Mouse (Mus musculus) lung, postnatal 0 days (tissue): Measurements from ENCODE around the gene Vmn1r54. TPM values are rescaled to one million over a fixed set of nuclear protein-coding genes. Genes with fewer than 3 reads are reported as not detected.
"Not testable (repeated sequence)": the region's sequence is repeated elsewhere in the genome, so short reads cannot be mapped to it uniquely, and the experiment has no call there.

ENCODE experiments used
- ATAC-seq: fragments of 200-750 bp; cut with Nextera tagmentation; 2 replicates; pipeline ENCODE4 v1.8.0; 2017; ENCODE audit warnings: moderate library complexity
- DNase-seq: peaks from one replicate; pipeline ENCODE4 v3.0.0-alpha.2; 2016; ENCODE audit warnings: low spot score
- H3K27ac ChIP-seq: fragments of 300-500 bp; sonication (generic); 2 replicates; pipeline ENCODE4 v1.5.1; 2014; ENCODE audit warnings: antibody characterized with exemption, mild to moderate bottlenecking, low read length, mixed read lengths
- H3K27me3 ChIP-seq: fragments of 300-500 bp; sonication (generic); replicated peaks from 2 replicates; pipeline ENCODE4 v1.6.1; 2014; ENCODE audit warnings: low read length, mixed read lengths; ENCODE audit not compliant: insufficient read depth
- H3K36me3 ChIP-seq: fragments of 300-500 bp; sonication (generic); 2 replicates; pipeline ENCODE4 v1.6.1; 2014; ENCODE audit warnings: low read length, mixed read lengths; ENCODE audit not compliant: insufficient read depth
- H3K4me1 ChIP-seq: fragments of 300-500 bp; sonication (generic); 2 replicates; pipeline ENCODE4 v1.6.1; 2014; ENCODE audit warnings: antibody characterized with exemption, low read depth, low read length, mixed read lengths; ENCODE audit not compliant: insufficient read depth
- H3K4me2 ChIP-seq: fragments of 300-500 bp; sonication (generic); replicated peaks from 2 replicates; pipeline ENCODE4 v1.6.1; 2014; ENCODE audit warnings: low read depth, mild to moderate bottlenecking, low read length, moderate library complexity, mixed read lengths
- H3K4me3 ChIP-seq: fragments of 300-500 bp; sonication (generic); 2 replicates; pipeline ENCODE4 v1.5.1; 2014; ENCODE audit warnings: low read depth, low read length
- H3K9ac ChIP-seq: fragments of 300-500 bp; sonication (generic); replicated peaks from 2 replicates; pipeline ENCODE4 v1.6.1; 2014; ENCODE audit warnings: low read depth, mild to moderate bottlenecking
- H3K9me3 ChIP-seq: fragments of 300-500 bp; sonication (generic); 2 replicates; pipeline ENCODE4 v1.6.1; 2016; ENCODE audit warnings: low read length, mixed read lengths
- CTCF ChIP-seq: IDR thresholded peaks from 2 replicates; pipeline ENCODE4 v1.5.1; 2016; ENCODE audit warnings: antibody characterized with exemption, mild to moderate bottlenecking
- EP300 ChIP-seq: IDR thresholded peaks from 2 replicates; pipeline ENCODE4 v1.6.1; 2016; ENCODE audit warnings: antibody characterized with exemption, mild to moderate bottlenecking, control low read depth
- WGBS: fragments of 180-500 bp; shearing (Covaris S2); extraction: QIAGEN DNeasy Blood & Tissue Kit; methylation state at CpG from one replicate; pipeline ENCODE4 v1.1.7; 2014; 5-methylcytosine and 5-hydroxymethylcytosine counted together
- polyA plus RNA-seq: library from polyadenylated mRNA; unstranded; fragments of >200 nt; fragmentation: Nextera tagmentation; extraction: Ambion mirVana; gene quantifications from 2 replicates; pipeline ENCODE4 v1.2.1, GENCODE M21; 2015

The Vmn1r54 gene
- not detected in 2 replicates for polyA plus RNA-seq

- Histone ChIP-seq H3K9me3 (no peaks in the 10 kb centered on the region), H3K4me1 (no peaks in the 10 kb centered on the region), H3K27ac (no peak within 1 kb of the TSS), H3K27me3 (no peaks in the 10 kb centered on the region), H3K4me2 (no peak within 1 kb of the TSS), H3K36me3 (no peaks in the 10 kb centered on the region), H3K4me3 (no peak within 1 kb of the TSS), H3K9ac (no peak within 1 kb of the TSS)
- WGBS: 64% methylated on average over 1 of the region's 1 CpGs
- ATAC-seq: no peak
- DNase-seq: no peak
- TF ChIP-seq CTCF (no peak), EP300 (no peak)
These were observed at the start of gene Vmn1r54 for GRCm38 (mm10) chr6:90246000-90246399. Gene Vmn1r54 (plus strand): TSS chr6:90246300.

GRCm38 (mm10) chr6:90202493-90202892 lies 43.6 kb upstream of the Vmn1r54 start, which contains the start of gene V1ra8:
Gene V1ra8 (plus strand): TSS chr6:90202793.
- not testable (repeated sequence) for DNase-seq, H3K9ac ChIP-seq, ATAC-seq

DNA sequence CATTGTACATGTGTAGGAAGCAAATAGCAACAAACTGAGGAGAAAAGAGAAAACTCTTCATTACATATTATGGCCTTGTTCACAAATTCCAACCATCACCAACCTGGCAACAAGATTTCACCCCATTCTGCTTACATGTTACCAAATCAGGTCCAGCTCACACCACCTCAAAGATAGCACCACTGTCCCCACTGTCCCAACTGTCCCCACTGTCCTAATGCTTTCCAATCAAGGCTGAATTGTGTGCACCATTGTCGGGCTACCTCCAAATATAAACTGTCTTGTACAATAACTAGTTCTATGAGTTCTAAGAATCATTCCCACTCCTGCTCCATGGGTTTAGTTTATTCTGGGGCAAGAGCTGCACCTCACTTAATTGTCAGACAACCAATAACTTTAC lies 21.8 kb upstream of the Vmn1r54 start, which contains the start of gene Vmn1r53:
Vmn1r53 (minus strand) TSS at position 101 of the 400 bp plus-strand sequence.
- DNase-seq (no peak), ATAC-seq (no peak)
- Histone ChIP-seq H3K4me3 (no peak within 1 kb of the TSS), H3K36me3 (no peaks in the 10 kb centered on the region), H3K4me2 (no peak within 1 kb of the TSS), H3K27me3 (no peaks in the 10 kb centered on the region), H3K27ac (no peak within 1 kb of the TSS), H3K4me1 (no peaks in the 10 kb centered on the region), H3K9me3 (no peaks in the 10 kb centered on the region), H3K9ac (no peak within 1 kb of the TSS)
- no peak for TF ChIP-seq CTCF
- no peak for TF ChIP-seq EP300
- WGBS: 84% methylated on average over 1 of the region's 1 CpGs

More at GRCm38 (mm10) chr6:90202493-90202892, 43.6 kb upstream of the Vmn1r54 start, which contains the start of gene V1ra8:
- not testable (repeated sequence) for H3K4me1 ChIP-seq, H3K27ac ChIP-seq, H3K9me3 ChIP-seq, H3K4me3 ChIP-seq, H3K36me3 ChIP-seq, H3K27me3 ChIP-seq, H3K4me2 ChIP-seq
- 76% methylated on average over 2 of the region's 2 CpGs for WGBS

DNA sequence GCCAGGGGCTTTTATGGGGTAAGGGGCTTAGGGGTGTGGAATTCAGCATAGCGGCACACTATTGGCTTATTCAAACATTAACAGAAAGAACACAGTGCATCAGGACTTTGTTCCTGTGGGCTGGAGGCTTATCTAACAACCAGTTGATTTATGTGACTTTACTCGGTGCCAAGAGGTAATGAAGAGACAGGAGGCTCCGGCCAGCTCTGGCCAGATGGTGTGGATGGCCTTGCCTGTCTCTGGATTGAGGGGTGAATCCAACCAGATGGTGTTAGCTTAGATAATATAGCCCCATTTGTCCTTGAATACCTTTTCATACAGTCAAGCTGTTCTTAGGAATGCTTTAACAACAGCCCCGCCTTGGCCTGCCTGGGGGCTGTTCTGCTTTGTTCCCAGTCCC lies 14.0 kb upstream of the Vmn1r54 start:
- not testable (repeated sequence) for H3K27me3 ChIP-seq, H3K9ac ChIP-seq, ATAC-seq, H3K9me3 ChIP-seq, DNase-seq, H3K4me3 ChIP-seq, H3K27ac ChIP-seq, H3K4me2 ChIP-seq, H3K4me1 ChIP-seq, H3K36me3 ChIP-seq
- WGBS: 75% methylated on average over 4 of the region's 4 CpGs

DNA sequence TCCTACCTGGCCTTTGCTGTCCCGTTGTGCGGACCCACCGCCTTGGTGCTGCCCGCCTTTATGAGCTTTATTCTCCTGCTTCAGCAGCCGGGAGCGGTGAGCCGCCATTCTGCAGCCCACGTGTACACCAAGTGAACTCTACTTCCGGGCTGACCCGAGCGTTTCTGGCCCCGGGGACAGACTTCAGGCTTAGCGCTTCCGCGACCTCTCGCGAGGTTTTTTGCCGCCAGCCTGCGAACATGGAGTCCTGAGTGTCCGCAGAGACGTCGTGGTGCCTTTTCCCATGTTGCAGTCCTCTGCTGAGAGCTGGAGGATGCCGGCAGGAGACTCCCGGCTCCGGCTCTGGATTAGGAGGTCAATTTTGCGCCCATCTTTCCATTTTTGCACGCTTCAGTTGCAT lies 13.4 kb upstream of the Vmn1r54 start:
- H3K36me3 ChIP-seq: no peaks in the 10 kb centered on the region
- ATAC-seq (no peak), DNase-seq (no peak)
- WGBS: 50% methylated on average over 27 of the region's 27 CpGs
- no peaks in the 10 kb centered on the region for H3K4me1 ChIP-seq
- H3K27me3 ChIP-seq: no peaks in the 10 kb centered on the region
- H3K4me2 ChIP-seq: no peak overlapping the region
- H3K4me3 ChIP-seq: no peak overlapping the region
- no peak overlapping the region for H3K9ac ChIP-seq
- no peak overlapping the region for H3K27ac ChIP-seq
- no peak for TF ChIP-seq EP300
- TF ChIP-seq CTCF: no peak
- no peaks in the 10 kb centered on the region for H3K9me3 ChIP-seq

- WGBS: 70% methylated on average over 3 of the region's 3 CpGs
- no peak overlapping the region for H3K27ac ChIP-seq
- DNase-seq (no peak), ATAC-seq (no peak)
- no peak overlapping the region for H3K4me2 ChIP-seq
- H3K9me3 ChIP-seq: no peaks in the 10 kb centered on the region
- no peaks in the 10 kb centered on the region for H3K27me3 ChIP-seq
- TF ChIP-seq EP300 (no peak), CTCF (no peak)
- H3K4me3 ChIP-seq: no peak overlapping the region
- H3K36me3 ChIP-seq: no peaks in the 10 kb centered on the region
- H3K4me1 ChIP-seq: no peaks in the 10 kb centered on the region
- no peak overlapping the region for H3K9ac ChIP-seq
These were observed 2.1 kb upstream of the Vmn1r54 start for GRCm38 (mm10) chr6:90244019-90244418.

DNA sequence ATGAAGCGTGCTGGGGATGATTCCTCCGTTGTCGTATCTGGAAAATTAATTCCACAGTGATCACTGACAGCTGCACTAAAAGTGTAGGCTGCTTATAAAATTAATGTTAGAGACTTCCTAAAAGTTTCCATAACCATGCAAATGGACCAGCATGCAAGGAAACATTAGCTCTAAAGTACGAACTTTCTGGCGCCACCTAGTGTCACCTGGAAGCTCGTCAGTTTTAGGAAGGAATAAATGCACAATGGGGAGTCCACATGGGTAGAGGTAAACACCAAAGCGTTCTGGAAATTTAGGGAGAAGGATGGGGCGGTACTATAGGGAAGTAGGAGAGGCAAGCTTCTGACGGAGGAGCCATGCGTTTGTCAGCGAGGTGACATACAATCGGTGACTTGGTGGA lies 42.2 kb downstream of the Vmn1r54 start:
- ATAC-seq (no peak), DNase-seq (no peak)
- H3K27ac ChIP-seq: no peak overlapping the region
- no peaks in the 10 kb centered on the region for H3K36me3 ChIP-seq
- TF ChIP-seq CTCF (peak; percentile 52), EP300 (no peak)
- H3K4me1 ChIP-seq: no peaks in the 10 kb centered on the region
- 53% methylated on average over 12 of the region's 12 CpGs for WGBS
- no peaks in the 10 kb centered on the region for H3K9me3 ChIP-seq
- H3K9ac ChIP-seq: no peak overlapping the region
- no peak overlapping the region for H3K4me3 ChIP-seq
- H3K4me2 ChIP-seq: no peak overlapping the region
- no peaks in the 10 kb centered on the region for H3K27me3 ChIP-seq
